Mouse (Mus musculus) stomach, embryonic 14.5 days (tissue): Measurements from ENCODE around the gene Trex1. TPM values are rescaled to one million over a fixed set of nuclear protein-coding genes. Genes with fewer than 3 reads are reported as not detected.

Experiments
- ATAC-seq: fragments of 200-750 bp; cut with Nextera tagmentation; 2 replicates; pipeline ENCODE4 v1.8.0; 2017; ENCODE audit warnings: low read depth, moderate TSS enrichment; ENCODE audit not compliant: insufficient number of reproducible peaks, insufficient read depth, low FRiP score
- H3K27ac ChIP-seq: fragments of 300-500 bp; sonication (generic); 2 replicates; pipeline ENCODE4 v1.5.1; 2014; ENCODE audit warnings: mild to moderate bottlenecking, low read length, moderate library complexity, mixed read lengths
- H3K27me3 ChIP-seq: fragments of 300-500 bp; sonication (generic); 2 replicates; pipeline ENCODE4 v1.6.1; 2014; ENCODE audit warnings: low read length, control low read depth, mixed read lengths; ENCODE audit not compliant: control insufficient read depth, insufficient read depth
- H3K36me3 ChIP-seq: fragments of 300-500 bp; sonication (generic); 2 replicates; pipeline ENCODE4 v1.6.1; 2014; ENCODE audit warnings: mild to moderate bottlenecking, control low read depth, low read length, moderate library complexity, mixed read lengths; ENCODE audit not compliant: control insufficient read depth, insufficient read depth
- H3K4me1 ChIP-seq: fragments of 300-500 bp; sonication (generic); 2 replicates; pipeline ENCODE4 v1.6.1; 2014; ENCODE audit warnings: low read length, control low read depth, mixed read lengths; ENCODE audit not compliant: control insufficient read depth, insufficient read depth
- H3K4me2 ChIP-seq: fragments of 300-500 bp; sonication (generic); replicated peaks from 2 replicates; pipeline ENCODE4 v1.6.1; 2014; ENCODE audit warnings: low read depth, low read length, control low read depth
- H3K4me3 ChIP-seq: fragments of 300-500 bp; sonication (generic); 2 replicates; pipeline ENCODE4 v1.5.1; 2014; ENCODE audit warnings: low read depth, low read length, control low read depth
- H3K9ac ChIP-seq: fragments of 300-500 bp; sonication (generic); replicated peaks from 2 replicates; pipeline ENCODE4 v1.6.1; 2014; ENCODE audit warnings: low read depth, mild to moderate bottlenecking, control low read depth, low read length, moderate library complexity, mixed read lengths
- H3K9me3 ChIP-seq: fragments of 300-500 bp; sonication (generic); 2 replicates; pipeline ENCODE4 v1.6.1; 2016; ENCODE audit warnings: low read depth, low read length, control low read depth; ENCODE audit not compliant: control insufficient read depth
- WGBS: fragments of 180-500 bp; shearing (Covaris S2); extraction: QIAGEN DNeasy Blood & Tissue Kit; methylation state at CpG from one replicate; pipeline ENCODE4 v1.1.7; 2014; 5-methylcytosine and 5-hydroxymethylcytosine counted together
- polyA plus RNA-seq: library from polyadenylated mRNA; unstranded; fragments of >200 nt; fragmentation: Nextera tagmentation; extraction: Ambion mirVana; gene quantifications from 2 replicates; pipeline ENCODE4 v1.2.1, GENCODE M21; 2014

Trex1 gene
- polyA plus RNA-seq, result 11.6 and 12.2 TPM in 2 replicates

GRCm38 (mm10) chr9:109059136-109059903, at the start of gene Trex1:
TSS of gene Trex1 (minus strand) at chr9:109059734.
- ATAC-seq, result peak; percentile 86
- H3K4me2 ChIP-seq, result peak within 1 kb of the TSS; percentile 58
- peak within 1 kb of the TSS; percentile 26 for H3K4me3 ChIP-seq
- H3K9me3 ChIP-seq, result no peaks in the 10 kb centered on the region
- peak within 1 kb of the TSS; percentile 33 for H3K9ac ChIP-seq
- no peaks in the 10 kb centered on the region for H3K27me3 ChIP-seq
- H3K36me3 ChIP-seq, result peaks cover 40% of the 10 kb centered on the region
- H3K4me1 ChIP-seq, result peaks cover 10% of the 10 kb centered on the region; the same call in 1 of the 2 replicates
- WGBS, result 18% methylated on average over 15 of the region's 15 CpGs
- H3K27ac ChIP-seq, result peak within 1 kb of the TSS; percentile 81

- no peak overlapping the region for H3K9ac ChIP-seq
- no peak overlapping the region for H3K27ac ChIP-seq
- H3K4me1 ChIP-seq, result 0 out of 2 replicates have a peak, but pooled peaks cover 4% of the 10 kb centered on the region
- H3K27me3 ChIP-seq, result no peaks in the 10 kb centered on the region
- H3K9me3 ChIP-seq, result no peaks in the 10 kb centered on the region
- H3K4me2 ChIP-seq, result no peak overlapping the region
- WGBS, result 57% methylated on average over 6 of the region's 6 CpGs
- H3K36me3 ChIP-seq, result peaks cover 77% of the 10 kb centered on the region
- no peak overlapping the region for H3K4me3 ChIP-seq
- no peak for ATAC-seq
Measured at GRCm38 (mm10) chr9:109107341-109107740, 47.8 kb upstream of the Trex1 start.

GRCm38 (mm10) chr9:109105648-109106047, 46.1 kb upstream of the Trex1 start:
- H3K9ac ChIP-seq, result no peak overlapping the region
- no peak overlapping the region for H3K4me2 ChIP-seq
- no peak overlapping the region for H3K27ac ChIP-seq
- peaks cover 69% of the 10 kb centered on the region for H3K36me3 ChIP-seq
- ATAC-seq, result no peak
- H3K27me3 ChIP-seq, result no peaks in the 10 kb centered on the region
- WGBS, result 94% methylated on average over 12 of the region's 12 CpGs
- no peaks in the 10 kb centered on the region for H3K9me3 ChIP-seq
- H3K4me1 ChIP-seq, result 0 out of 2 replicates have a peak, but pooled peaks cover 4% of the 10 kb centered on the region
- no peak overlapping the region for H3K4me3 ChIP-seq

- Histone ChIP-seq H3K36me3 (peaks cover 67% of the 10 kb centered on the region), H3K27me3 (no peaks in the 10 kb centered on the region), H3K4me2 (no peak overlapping the region), H3K9me3 (no peaks in the 10 kb centered on the region), H3K4me3 (no peak overlapping the region), H3K4me1 (peaks cover 6% of the 10 kb centered on the region; the same call in 1 of the 2 replicates), H3K27ac (no peak overlapping the region), H3K9ac (no peak overlapping the region)
- ATAC-seq, result no peak
- 80% methylated on average over 12 of the region's 12 CpGs for WGBS
Measured at GRCm38 (mm10) chr9:109105011-109105410, 45.5 kb upstream of the Trex1 start.

GRCm38 (mm10) chr9:109104083-109104482, 44.5 kb upstream of the Trex1 start:
- no peak for ATAC-seq
- no peak overlapping the region for H3K4me2 ChIP-seq
- H3K36me3 ChIP-seq, result peaks cover 68% of the 10 kb centered on the region
- H3K27ac ChIP-seq, result no peak overlapping the region
- no peaks in the 10 kb centered on the region for H3K9me3 ChIP-seq
- 91% methylated on average over 9 of the region's 9 CpGs for WGBS
- no peak overlapping the region for H3K9ac ChIP-seq
- peaks cover 15% of the 10 kb centered on the region; the same call in 1 of the 2 replicates for H3K4me1 ChIP-seq
- no peak overlapping the region for H3K4me3 ChIP-seq
- H3K27me3 ChIP-seq, result no peaks in the 10 kb centered on the region

GRCm38 (mm10) chr9:109103250-109103649, 43.7 kb upstream of the Trex1 start:
- Histone ChIP-seq H3K9me3 (no peaks in the 10 kb centered on the region), H3K27ac (no peak overlapping the region), H3K36me3 (peaks cover 60% of the 10 kb centered on the region), H3K27me3 (no peaks in the 10 kb centered on the region), H3K4me3 (no peak overlapping the region), H3K4me1 (peaks cover 24% of the 10 kb centered on the region), H3K4me2 (no peak overlapping the region), H3K9ac (no peak overlapping the region)
- ATAC-seq, result no peak
- 73% methylated on average over 7 of the region's 7 CpGs for WGBS

- no peak overlapping the region for H3K4me2 ChIP-seq
- no peak for ATAC-seq
- no peak overlapping the region for H3K9ac ChIP-seq
- no peaks in the 10 kb centered on the region for H3K27me3 ChIP-seq
- no peak overlapping the region for H3K27ac ChIP-seq
- no peaks in the 10 kb centered on the region for H3K9me3 ChIP-seq
- H3K4me3 ChIP-seq, result no peak overlapping the region
- WGBS, result 95% methylated on average over 3 of the region's 3 CpGs
- peaks cover 30% of the 10 kb centered on the region for H3K4me1 ChIP-seq
- H3K36me3 ChIP-seq, result peaks cover 52% of the 10 kb centered on the region
Measured at GRCm38 (mm10) chr9:109102541-109102940, 43.0 kb upstream of the Trex1 start.

- Histone ChIP-seq H3K27ac (no peak overlapping the region), H3K27me3 (no peaks in the 10 kb centered on the region), H3K4me3 (no peak overlapping the region), H3K4me2 (no peak overlapping the region), H3K9ac (no peak overlapping the region), H3K9me3 (no peaks in the 10 kb centered on the region), H3K4me1 (peaks cover 36% of the 10 kb centered on the region), H3K36me3 (peaks cover 52% of the 10 kb centered on the region)
- 85% methylated on average over 5 of the region's 5 CpGs for WGBS
- ATAC-seq, result no peak
Measured at GRCm38 (mm10) chr9:109101933-109102445, 42.5 kb upstream of the Trex1 start.
